Mouse (Mus musculus) skeletal muscle tissue, adult 2 months (tissue): ENCODE measurements around the gene Pou5f2.

ENCODE experiments used
- DNase-seq: peaks from one replicate; pipeline ENCODE4 v3.0.0-alpha.2; 2012; ENCODE audit warnings: low read depth, low spot score

Pou5f2 gene

DNA sequence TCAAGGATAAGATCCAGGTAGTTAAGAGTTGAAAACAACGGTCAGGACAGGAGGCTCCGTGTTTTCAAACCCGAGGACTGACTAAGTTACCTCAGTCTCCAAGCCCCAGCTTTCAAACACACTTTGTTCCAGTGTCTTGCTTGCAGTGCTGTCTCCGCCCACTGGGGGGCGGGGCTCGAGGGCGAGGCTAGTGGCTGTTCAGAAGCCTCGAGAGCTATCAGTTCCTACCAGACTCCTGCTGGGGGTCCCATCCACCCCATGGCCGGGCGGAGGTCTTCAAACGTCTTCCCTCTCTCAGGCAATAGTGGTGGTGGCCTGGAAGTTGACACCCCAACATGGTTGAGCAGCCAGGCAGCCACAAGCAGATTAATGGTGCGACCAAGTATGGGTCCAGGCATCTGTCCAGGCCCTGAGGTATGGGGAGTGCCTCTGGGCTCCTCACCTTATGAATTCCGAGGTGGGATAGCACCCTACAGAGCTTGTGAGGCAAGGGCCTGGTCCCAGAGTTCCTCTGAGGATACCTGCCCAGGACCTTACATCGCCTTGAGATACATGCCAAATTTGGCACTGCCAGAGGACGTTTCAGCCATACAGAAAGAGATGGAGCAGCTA is at the start of gene Pou5f2:
Gene Pou5f2, plus strand, starts transcription at position 220 of the 612 bp plus-strand sequence.
- no peak for DNase-seq

DNA sequence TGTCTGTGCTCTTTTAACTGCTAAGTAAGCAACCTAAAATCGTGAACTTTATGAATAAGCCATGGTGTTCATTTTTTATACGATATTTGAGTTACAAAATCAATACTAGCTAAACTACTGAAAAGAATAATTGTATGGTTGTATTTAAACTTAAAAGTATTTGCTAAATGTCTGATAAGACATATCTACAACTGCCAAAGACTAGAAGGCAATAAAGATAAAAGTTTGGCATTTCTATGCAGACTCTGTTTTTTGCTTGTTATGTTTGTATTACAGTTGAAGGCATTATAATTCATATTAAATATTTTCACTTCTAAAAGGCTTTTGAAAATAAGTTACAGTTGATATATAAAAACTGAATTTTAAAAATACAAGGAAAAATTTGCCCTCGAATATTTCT is 48.5 kb upstream of the Pou5f2 start:
- DNase-seq = no peak

DNA sequence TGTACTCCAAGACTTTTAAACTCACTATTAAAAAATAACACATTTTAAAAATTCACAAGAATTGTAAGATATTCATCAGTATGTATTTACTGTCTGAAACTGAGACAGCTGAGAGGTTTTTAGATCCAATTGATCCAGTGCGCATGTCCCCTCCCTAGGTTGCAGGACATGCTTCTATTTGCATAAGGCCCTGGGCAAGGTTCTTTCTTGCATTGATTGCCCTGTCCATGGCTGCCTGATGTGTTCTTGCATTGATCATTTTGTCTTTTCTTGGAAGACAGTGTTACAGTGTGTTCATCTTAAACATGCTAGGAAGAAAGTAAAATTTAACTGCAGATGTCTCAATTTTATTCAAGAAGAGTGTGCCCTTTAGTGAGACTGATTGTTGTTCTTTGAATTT is 47.6 kb upstream of the Pou5f2 start:
- no peak for DNase-seq

DNA sequence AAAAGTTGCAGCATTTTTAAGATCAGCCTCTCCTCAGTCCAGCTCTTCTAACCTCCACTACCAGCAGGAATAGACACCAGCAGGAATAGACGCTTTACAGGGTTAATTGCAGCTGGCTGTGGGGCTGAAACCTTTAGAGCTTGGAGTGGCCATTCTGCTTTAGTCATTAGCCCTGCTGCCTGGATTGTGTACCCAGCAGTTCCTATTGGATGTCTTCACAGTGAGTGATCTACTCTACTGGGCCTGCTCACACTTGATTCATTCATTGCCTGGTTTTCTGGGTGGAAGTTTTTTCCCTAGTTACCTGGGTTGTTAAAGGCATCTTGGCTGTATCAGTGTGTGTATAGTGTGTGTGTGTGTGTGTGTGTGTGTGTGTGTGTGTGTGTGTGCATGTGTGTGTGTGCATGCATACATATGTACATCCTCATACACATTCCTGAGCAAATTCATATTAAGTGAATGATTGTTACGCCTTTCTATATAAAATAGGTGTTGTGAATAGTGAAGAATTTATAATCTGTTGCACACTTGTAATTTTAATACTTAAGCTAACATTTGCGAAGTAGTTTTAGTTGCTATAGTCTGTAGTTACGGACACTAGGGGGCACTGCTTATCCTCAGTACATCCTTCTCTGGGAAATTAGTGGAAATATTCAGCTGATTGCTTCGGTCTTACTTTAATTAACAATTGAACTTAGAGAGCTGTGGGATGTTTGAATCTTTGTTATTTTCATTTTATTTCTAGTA is 42.4 kb upstream of the Pou5f2 start:
- DNase-seq = peak; percentile 1

DNA sequence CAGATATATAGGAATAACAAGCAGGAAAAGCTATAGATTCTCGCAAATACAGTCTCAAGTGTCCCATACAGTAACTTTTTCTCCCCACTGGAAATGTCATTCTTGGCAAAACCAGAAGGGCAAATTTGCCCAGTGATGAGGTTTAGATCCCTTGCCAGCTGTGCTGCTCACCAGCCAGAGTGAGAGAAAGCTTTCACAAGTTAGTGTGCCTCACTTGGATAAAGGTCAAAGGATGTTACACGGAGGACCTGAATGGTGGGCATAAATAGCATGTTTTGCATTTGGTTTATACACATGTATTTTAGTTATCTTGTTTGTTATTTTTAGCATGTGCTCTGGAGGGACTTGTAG is 41.9 kb upstream of the Pou5f2 start:
- DNase-seq = no peak

DNA sequence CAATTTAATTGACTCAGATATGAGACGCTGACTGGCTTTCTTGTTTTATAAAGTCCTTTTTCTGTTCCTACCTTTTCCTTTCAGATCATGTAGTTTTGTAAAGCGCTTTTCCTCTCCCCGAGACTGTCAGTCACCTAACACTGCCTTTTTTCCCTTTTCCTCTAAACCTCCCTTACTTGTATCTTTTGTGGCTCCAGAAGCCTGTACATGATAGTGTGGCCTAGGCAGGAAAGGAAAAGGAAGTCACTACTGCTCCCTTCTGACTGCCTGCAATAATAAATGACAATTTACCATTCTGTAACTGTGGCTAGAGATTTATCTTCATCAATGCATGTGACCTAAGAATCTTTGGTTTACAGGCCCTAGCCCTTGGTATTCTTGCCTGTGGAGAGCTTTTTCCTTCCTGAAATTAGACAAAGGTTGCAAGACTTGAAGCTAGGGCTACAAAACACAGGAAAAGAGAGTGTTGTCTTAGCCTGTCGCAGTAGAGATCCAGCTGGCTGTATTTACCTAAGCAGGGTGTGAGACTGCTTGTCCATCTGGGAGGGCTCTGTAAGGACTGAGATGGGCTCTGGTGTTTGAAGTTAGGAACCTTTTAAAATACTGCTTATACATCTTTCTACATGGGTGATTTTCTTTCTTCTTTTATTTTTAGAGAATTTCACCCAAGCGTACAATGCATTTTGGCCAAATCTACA is 33.4 kb upstream of the Pou5f2 start:
- no peak for DNase-seq

DNA sequence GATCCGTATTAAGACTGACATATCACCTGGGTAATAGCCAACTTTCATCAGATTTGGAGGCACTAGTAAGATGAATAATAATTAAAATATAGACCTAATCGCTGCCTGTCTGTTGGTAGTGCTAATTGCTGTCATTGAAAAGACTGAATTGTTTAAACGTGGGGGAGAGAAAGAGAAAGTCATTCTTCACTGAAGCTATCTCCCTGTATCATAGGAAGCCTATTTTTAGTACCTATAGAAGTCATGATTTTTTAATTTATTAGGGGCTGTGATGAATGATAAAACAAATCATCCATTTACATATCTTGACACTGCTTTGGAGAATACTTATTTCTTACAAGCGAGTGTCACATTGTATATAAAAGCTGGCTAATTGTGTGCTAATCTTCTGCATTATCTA is 20.1 kb upstream of the Pou5f2 start:
- no peak for DNase-seq

DNA sequence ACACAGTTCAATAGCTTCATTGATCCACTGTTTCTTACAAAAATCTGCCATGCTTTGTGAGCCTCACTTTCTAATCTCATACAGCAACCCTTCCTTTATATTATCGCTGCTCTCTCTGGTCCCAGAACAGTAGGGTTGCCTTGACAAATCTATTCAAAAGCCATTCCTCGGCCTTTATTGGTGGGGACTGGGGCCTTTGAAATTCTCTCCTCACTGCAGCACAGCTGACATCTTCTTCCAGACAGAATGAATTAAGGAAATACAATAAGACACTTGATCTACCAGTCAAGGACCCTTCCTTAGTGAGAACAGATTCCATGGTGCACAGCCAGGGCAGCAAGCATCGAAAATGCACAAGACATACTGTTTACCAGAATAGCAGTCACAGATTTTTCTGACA is 19.4 kb upstream of the Pou5f2 start:
- DNase-seq = no peak

DNA sequence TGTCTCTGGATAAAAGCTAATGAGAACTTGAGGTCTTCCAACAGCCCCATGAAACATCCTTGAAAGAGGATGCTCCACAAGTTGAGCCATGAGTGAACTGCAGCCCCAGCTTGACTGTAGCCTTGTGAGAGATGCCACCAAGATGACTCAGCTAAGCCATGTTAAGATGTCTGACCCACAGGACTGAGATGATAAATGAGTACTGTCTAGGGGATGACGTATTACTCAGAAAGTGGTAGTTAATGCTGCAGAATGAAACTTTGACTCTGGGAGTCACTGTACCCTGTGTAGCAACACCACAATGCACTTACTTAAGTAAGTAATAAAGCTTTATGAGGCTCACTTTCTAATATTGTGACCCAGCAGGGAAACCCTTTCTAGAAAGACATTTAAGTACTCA is 14.5 kb upstream of the Pou5f2 start:
- DNase-seq = no peak

DNA sequence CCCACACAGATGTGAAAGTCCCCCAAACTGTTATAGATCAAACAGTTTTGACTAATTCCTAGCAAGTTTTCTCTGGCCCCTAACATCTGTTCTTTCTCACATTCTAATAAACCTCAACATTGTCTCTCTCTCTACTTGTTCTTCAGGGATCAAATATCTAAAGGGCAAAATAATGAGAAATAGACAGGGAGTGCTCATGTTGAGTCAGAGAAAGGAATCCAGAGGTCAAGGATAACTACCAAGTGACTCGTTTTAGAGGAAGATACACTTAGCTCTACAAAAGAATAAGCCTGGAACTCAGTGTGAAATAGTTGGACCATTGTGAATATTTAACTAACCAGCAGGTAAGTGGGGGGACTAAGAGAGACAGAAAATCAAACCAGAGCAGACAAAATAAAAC is 8.1 kb downstream of the Pou5f2 start:
- DNase-seq = no peak

DNA sequence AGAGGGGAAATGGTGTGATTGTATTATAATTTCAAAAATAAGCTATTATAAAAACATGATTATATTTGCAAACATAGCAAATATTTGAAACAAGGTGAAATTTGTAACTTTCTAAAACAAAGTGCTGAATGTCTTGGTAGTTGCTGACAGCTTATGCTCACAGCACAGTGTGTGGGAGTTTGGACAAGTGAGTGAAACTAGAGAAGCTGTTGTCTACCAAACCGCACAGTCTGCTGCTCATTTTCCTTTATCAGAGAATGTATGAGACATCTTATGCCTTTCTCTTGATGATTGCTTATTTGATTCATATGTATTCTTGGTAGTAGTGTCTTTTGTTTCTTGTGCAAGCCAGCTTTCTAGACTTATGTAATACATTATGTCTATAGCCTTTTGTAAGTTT is 12.5 kb downstream of the Pou5f2 start:
- DNase-seq = no peak

DNA sequence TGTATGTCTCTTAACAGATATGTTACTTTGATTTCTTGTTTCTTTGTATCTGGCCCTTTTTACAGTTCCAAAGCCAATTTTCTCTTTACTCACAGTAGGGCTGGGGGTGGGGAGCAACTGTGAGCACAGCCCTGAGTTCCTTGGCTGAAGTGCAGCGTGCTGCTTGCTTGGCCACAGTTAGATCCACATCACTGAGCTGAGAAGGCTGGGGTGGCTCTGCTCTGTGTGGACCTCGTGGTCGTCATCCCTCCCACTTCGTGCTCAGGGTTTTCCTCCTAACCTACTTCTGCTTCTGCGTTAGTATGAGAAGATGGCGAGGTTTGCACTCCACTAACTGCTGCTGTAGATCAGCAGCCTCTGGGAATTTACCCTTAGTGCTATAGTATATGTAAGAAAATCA is 18.5 kb downstream of the Pou5f2 start:
- DNase-seq = no peak

DNA sequence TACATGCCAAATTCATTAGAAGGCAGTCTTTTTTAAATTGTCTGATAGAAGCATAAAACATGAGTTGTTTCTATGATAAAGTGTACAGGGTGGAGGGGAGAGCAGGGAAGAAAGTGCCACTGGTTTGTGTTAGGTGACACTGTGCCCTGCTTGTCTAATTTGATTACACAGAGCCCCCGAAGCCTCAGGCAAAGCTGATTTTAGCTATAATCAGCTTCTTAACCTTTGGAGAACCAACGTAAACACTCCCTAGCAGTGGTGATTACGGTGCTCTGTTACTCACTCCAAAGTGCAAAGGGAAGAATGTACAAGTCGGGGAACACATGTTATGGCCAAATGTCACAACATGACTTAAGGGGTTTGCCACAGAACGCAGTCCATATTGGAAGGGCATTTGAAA is 20.4 kb downstream of the Pou5f2 start:
- no peak for DNase-seq
